Mouse (Mus musculus): ENCODE results near the gene Fbxw8. TPM values are rescaled to one million over a fixed set of nuclear protein-coding genes. Genes with fewer than 3 reads are reported as not detected.

The Fbxw8 gene
- polyA plus RNA-seq, 1 experiment from 2014 or later, result 26.3 TPM

DNA sequence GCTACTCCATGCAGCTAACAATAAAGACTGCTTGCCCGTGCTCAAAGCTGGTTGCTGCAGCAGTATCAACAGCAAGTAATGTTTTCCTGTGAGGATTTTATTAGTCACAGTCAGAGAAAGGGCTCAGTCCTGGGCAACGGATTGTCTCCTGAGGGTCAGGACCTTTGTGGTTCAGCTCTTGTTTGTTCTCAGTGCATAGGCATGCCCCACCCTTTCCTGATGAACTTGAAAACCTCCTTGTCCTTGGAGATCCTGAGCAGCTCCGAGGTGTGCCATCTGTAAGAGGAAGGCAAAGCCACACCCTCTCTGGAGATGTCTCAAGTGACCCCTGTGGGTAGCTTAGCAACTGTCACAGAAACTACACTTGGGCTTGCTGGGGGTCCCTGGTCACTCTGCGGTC, 5.4 kb upstream of the Fbxw8 start:
- no peak overlapping the region for H3K4me2 ChIP-seq (replicated peaks; ENCODE audit: low read depth, low read length)
- no peak overlapping the region for H3K9ac ChIP-seq (replicated peaks; ENCODE audit: low read length)
- peaks cover 26% of the 10 kb centered on the region for H3K27me3 ChIP-seq (ENCODE audit: insufficient read depth, low read length)
- 34% methylated on average over 4 of the region's 4 CpGs for WGBS
- H3K4me1 ChIP-seq (ENCODE audit: insufficient read depth, low read length), result 0 out of 2 replicates have a peak, but pooled peaks cover under 1% of the 10 kb centered on the region
- no peak overlapping the region for H3K27ac ChIP-seq (ENCODE audit: low read length)
- H3K36me3 ChIP-seq (ENCODE audit: insufficient read depth, low read length), result no peaks in the 10 kb centered on the region
- ATAC-seq (ENCODE audit: low FRiP score, low TSS enrichment), result no peak
- no peak overlapping the region for H3K4me3 ChIP-seq (ENCODE audit: low read length)
- no peaks in the 10 kb centered on the region for H3K9me3 ChIP-seq (ENCODE audit: low read length)

DNA sequence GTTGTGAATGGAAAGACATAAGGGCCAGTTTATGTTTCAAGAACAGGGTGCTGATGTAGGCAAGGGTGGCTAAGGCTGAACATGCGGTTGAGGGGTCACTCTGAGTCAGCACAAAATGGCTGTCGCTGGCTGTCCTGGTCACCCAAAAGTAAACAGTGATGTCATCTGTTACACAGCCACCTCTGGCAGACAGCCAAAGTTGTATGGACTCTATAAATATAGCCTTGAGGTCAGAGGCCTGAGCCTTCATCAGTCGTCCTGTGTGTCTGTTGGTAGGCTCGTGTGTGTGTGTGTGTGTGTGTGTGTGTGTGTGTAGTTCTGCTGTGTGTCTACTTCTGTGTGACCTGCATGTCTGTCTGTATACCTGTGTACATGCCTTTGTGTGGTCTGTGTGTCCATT, 1.7 kb upstream of the Fbxw8 start:
- Histone ChIP-seq H3K4me1 (ENCODE audit: insufficient read depth, low read length) (peaks cover 17% of the 10 kb centered on the region), H3K9me3 (ENCODE audit: low read length) (no peaks in the 10 kb centered on the region), H3K4me3 (ENCODE audit: low read length) (no peak overlapping the region), H3K36me3 (ENCODE audit: insufficient read depth, low read length) (no peaks in the 10 kb centered on the region), H3K4me2 (replicated peaks; ENCODE audit: low read depth, low read length) (no peak overlapping the region), H3K9ac (replicated peaks; ENCODE audit: low read length) (no peak overlapping the region), H3K27me3 (ENCODE audit: insufficient read depth, low read length) (peaks cover 6% of the 10 kb centered on the region), H3K27ac (ENCODE audit: low read length) (no peak overlapping the region)
- WGBS, result 31% methylated on average over 4 of the region's 4 CpGs
- no peak for ATAC-seq (ENCODE audit: low FRiP score, low TSS enrichment)

DNA sequence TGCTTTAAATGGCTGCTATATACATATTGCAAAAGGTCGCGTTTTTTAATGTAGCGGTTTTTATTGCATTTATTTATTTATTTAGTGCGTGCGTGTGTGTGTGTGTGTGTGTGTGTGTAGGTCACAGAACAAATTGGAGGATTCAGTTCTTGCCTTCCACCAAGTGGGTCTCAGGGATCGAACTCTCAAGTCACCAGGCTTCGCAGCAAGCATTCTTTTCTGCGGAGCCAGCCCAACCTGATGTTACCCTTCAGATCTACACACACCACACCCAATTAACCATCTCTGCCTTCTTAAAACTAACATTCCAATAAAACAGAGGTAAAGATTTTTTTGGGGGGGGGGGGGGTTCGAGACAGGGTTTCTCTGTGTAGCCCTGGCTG, 292 bp upstream of the Fbxw8 start:
- no peak for ATAC-seq (ENCODE audit: low FRiP score, low TSS enrichment)
- 18% methylated on average over 9 of the region's 9 CpGs for WGBS
- Histone ChIP-seq H3K27ac (ENCODE audit: low read length) (no peak overlapping the region), H3K4me1 (ENCODE audit: insufficient read depth, low read length) (peaks cover 17% of the 10 kb centered on the region), H3K9me3 (ENCODE audit: low read length) (no peaks in the 10 kb centered on the region), H3K27me3 (ENCODE audit: insufficient read depth, low read length) (no peaks in the 10 kb centered on the region), H3K4me3 (ENCODE audit: low read length) (peak overlapping the region; percentile 96), H3K4me2 (replicated peaks; ENCODE audit: low read depth, low read length) (peak overlapping the region; percentile 68), H3K9ac (replicated peaks; ENCODE audit: low read length) (peak overlapping the region; percentile 51), H3K36me3 (ENCODE audit: insufficient read depth, low read length) (peaks cover 7% of the 10 kb centered on the region; the same call in 1 of the 2 replicates)

DNA sequence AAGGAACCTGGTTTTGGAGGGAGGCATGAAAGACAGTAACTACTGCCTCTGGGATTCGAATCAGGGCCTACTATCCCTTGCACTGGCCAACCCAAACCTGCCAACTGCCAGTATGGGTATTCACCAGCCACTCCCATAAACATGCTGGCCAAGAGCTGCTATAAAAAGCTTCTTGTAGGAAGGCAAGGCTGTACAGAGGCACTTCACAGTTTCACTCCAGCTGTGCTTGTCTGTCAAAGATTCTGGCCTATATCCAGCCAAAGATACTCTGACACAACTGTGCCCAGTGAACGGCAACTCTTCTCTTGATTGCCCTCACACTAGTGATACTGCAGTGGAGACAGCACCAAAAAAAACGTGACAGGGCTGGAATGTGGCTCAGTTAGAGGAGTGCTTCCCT, 5.6 kb downstream of the Fbxw8 start:
- Histone ChIP-seq H3K4me3 (ENCODE audit: low read length) (no peak overlapping the region), H3K9me3 (ENCODE audit: low read length) (no peaks in the 10 kb centered on the region), H3K27me3 (ENCODE audit: insufficient read depth, low read length) (no peaks in the 10 kb centered on the region), H3K9ac (replicated peaks; ENCODE audit: low read length) (no peak overlapping the region), H3K27ac (ENCODE audit: low read length) (no peak overlapping the region), H3K36me3 (ENCODE audit: insufficient read depth, low read length) (peaks cover 7% of the 10 kb centered on the region; the same call in 1 of the 2 replicates), H3K4me1 (ENCODE audit: insufficient read depth, low read length) (peaks cover 16% of the 10 kb centered on the region), H3K4me2 (replicated peaks; ENCODE audit: low read depth, low read length) (no peak overlapping the region)
- 76% methylated on average over 3 of the region's 3 CpGs for WGBS
- no peak for ATAC-seq (ENCODE audit: low FRiP score, low TSS enrichment)

DNA sequence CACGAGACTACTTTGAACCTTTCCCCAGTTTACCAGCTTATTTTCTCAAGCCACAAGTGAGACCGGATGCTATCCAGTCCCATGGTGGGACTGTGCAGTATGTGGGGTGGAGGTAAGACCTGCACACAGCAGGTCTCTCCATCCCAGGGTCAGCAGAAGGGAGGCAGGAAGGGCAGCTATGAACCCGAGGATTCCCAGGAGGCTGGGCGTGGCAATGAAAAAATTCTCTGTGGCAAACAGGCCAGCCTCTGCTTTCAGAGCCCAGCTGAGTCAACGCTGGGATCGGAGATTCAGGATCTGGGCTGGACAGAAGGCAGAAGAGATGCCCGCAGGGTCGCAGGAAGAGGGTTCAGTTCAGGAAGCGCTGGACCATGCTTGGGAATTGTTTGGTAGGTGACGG, 8.0 kb downstream of the Fbxw8 start:
- Histone ChIP-seq H3K4me2 (replicated peaks; ENCODE audit: low read depth, low read length) (no peak overlapping the region), H3K36me3 (ENCODE audit: insufficient read depth, low read length) (peaks cover 12% of the 10 kb centered on the region), H3K9ac (replicated peaks; ENCODE audit: low read length) (no peak overlapping the region), H3K27ac (ENCODE audit: low read length) (no peak overlapping the region), H3K27me3 (ENCODE audit: insufficient read depth, low read length) (no peaks in the 10 kb centered on the region), H3K4me3 (ENCODE audit: low read length) (no peak overlapping the region), H3K9me3 (ENCODE audit: low read length) (no peaks in the 10 kb centered on the region), H3K4me1 (ENCODE audit: insufficient read depth, low read length) (peaks cover 17% of the 10 kb centered on the region)
- no peak for ATAC-seq (ENCODE audit: low FRiP score, low TSS enrichment)
- 70% methylated on average over 10 of the region's 10 CpGs for WGBS

DNA sequence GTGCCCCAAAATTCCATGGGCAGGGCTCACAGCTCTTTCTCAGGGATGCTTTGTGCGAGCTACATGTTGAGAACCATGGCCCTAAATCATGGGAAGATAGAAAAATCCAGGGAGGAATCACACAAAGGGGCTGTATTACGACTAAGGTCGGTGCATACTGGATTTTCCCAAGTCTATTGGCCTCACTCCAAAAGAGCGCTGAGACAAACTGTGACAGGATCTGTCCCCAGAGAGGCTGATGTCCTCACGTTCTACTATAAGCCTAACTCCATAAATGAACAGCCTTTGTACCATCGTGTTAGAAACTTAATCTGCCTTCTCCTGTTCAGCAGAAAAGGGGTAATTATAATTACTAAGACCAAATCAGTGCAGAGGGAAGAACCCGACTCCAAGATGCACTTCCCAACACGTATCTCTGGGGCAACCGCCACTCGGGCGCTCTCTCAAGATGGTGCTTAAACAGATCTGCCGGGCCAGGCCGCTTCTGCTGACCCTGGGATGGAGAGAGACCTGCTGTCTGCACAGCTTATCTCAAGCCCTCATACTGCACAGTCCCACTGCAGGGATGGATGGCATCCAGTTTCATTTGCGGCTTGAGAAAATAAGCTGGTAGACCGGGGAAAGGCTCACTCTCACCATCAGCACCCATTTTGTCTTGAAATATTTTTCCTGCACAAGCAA, 9.1 kb downstream of the Fbxw8 start:
- H3K27ac ChIP-seq (ENCODE audit: low read length), result no peak overlapping the region
- H3K4me1 ChIP-seq (ENCODE audit: insufficient read depth, low read length), result peaks cover 17% of the 10 kb centered on the region
- H3K9me3 ChIP-seq (ENCODE audit: low read length), result no peaks in the 10 kb centered on the region
- H3K4me3 ChIP-seq (ENCODE audit: low read length), result no peak overlapping the region
- WGBS, result 55% methylated on average over 15 of the region's 15 CpGs
- H3K36me3 ChIP-seq (ENCODE audit: insufficient read depth, low read length), result peaks cover 19% of the 10 kb centered on the region
- no peak overlapping the region for H3K9ac ChIP-seq (replicated peaks; ENCODE audit: low read length)
- H3K27me3 ChIP-seq (ENCODE audit: insufficient read depth, low read length), result no peaks in the 10 kb centered on the region
- ATAC-seq (ENCODE audit: low FRiP score, low TSS enrichment), result no peak
- no peak overlapping the region for H3K4me2 ChIP-seq (replicated peaks; ENCODE audit: low read depth, low read length)

DNA sequence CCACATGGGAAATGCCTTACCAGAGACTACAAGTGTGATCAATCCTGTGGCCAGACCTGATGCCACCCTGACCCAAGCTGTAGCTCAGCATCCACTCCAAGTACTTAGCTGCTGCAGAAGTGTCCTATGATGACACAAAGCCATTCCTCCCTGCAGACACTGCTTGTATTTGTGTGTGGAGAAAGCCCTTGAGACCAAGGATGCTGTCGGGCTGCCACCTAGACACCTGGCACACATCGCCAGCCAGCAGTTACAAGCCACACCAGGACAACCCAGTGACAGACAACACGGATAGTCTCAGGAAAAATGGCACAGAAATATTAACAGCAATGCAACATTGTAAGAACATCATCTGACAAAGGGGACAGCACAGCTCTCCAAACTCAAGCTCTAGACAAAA, 9.8 kb downstream of the Fbxw8 start:
- WGBS, result 92% methylated on average over 3 of the region's 3 CpGs
- Histone ChIP-seq H3K36me3 (ENCODE audit: insufficient read depth, low read length) (peaks cover 23% of the 10 kb centered on the region), H3K9me3 (ENCODE audit: low read length) (no peaks in the 10 kb centered on the region), H3K4me3 (ENCODE audit: low read length) (no peak overlapping the region), H3K4me1 (ENCODE audit: insufficient read depth, low read length) (peaks cover 17% of the 10 kb centered on the region), H3K27ac (ENCODE audit: low read length) (no peak overlapping the region), H3K27me3 (ENCODE audit: insufficient read depth, low read length) (no peaks in the 10 kb centered on the region), H3K4me2 (replicated peaks; ENCODE audit: low read depth, low read length) (no peak overlapping the region), H3K9ac (replicated peaks; ENCODE audit: low read length) (no peak overlapping the region)
- no peak for ATAC-seq (ENCODE audit: low FRiP score, low TSS enrichment)

DNA sequence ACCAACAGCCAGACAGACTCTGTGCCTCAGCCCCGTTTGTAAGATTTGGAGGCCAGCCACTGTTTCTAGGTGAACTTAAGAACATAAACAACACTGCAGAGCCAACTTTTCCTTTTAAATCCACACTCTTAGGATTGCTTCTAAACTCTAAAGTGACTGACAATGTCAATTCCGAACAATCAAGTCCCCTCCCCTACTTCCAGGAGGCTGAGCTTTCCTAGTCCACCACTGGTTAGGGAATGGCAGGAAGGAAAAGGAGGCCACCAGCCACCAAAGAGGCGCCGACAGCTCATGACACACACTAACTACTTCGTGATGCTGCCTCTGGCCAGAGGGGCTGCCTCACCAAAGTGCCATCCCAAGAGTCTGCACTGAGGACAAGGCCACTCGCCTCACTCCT, 10.5 kb downstream of the Fbxw8 start:
- WGBS, result 75% methylated on average over 6 of the region's 6 CpGs

DNA sequence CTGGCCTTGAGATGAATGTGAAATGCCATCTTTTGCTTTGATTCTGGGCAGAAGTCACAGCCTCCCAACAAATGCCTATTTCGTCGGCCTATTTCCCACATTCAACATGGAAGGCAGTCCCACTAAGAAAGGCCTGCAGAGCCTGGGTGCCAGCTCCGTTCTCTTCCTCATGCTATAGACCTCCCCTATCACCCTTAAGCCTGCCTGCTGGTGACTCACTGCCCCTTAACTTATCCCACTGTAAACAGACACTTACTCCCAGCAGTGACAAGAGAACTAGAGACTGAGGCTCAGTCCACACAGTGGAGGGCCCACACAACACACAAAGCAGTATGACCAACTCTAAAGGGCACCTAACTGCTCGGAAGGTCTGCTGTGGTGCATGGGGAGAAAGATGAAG, 10.9 kb downstream of the Fbxw8 start:
- H3K36me3 ChIP-seq (ENCODE audit: insufficient read depth, low read length), result peaks cover 23% of the 10 kb centered on the region
- H3K27me3 ChIP-seq (ENCODE audit: insufficient read depth, low read length), result no peaks in the 10 kb centered on the region
- H3K27ac ChIP-seq (ENCODE audit: low read length), result peak overlapping the region; percentile 29; the same call in 1 of the 2 replicates
- H3K4me1 ChIP-seq (ENCODE audit: insufficient read depth, low read length), result peaks cover 17% of the 10 kb centered on the region
- WGBS, result 77% methylated on average over 4 of the region's 4 CpGs
- ATAC-seq (ENCODE audit: low FRiP score, low TSS enrichment), result no peak
- H3K4me3 ChIP-seq (ENCODE audit: low read length), result no peak overlapping the region
- H3K9ac ChIP-seq (replicated peaks; ENCODE audit: low read length), result no peak overlapping the region
- no peak overlapping the region for H3K4me2 ChIP-seq (replicated peaks; ENCODE audit: low read depth, low read length)
- no peaks in the 10 kb centered on the region for H3K9me3 ChIP-seq (ENCODE audit: low read length)

More for the DNA sequence above, 10.5 kb downstream of the Fbxw8 start:
- peaks cover 23% of the 10 kb centered on the region for H3K36me3 ChIP-seq (ENCODE audit: insufficient read depth, low read length)
- no peak overlapping the region for H3K4me2 ChIP-seq (replicated peaks; ENCODE audit: low read depth, low read length)
- H3K9me3 ChIP-seq (ENCODE audit: low read length), result no peaks in the 10 kb centered on the region
- no peak overlapping the region for H3K4me3 ChIP-seq (ENCODE audit: low read length)
- no peak overlapping the region for H3K9ac ChIP-seq (replicated peaks; ENCODE audit: low read length)
- no peak overlapping the region for H3K27ac ChIP-seq (ENCODE audit: low read length)
- no peaks in the 10 kb centered on the region for H3K27me3 ChIP-seq (ENCODE audit: insufficient read depth, low read length)
- peaks cover 17% of the 10 kb centered on the region for H3K4me1 ChIP-seq (ENCODE audit: insufficient read depth, low read length)
- no peak for ATAC-seq (ENCODE audit: low FRiP score, low TSS enrichment)

DNA sequence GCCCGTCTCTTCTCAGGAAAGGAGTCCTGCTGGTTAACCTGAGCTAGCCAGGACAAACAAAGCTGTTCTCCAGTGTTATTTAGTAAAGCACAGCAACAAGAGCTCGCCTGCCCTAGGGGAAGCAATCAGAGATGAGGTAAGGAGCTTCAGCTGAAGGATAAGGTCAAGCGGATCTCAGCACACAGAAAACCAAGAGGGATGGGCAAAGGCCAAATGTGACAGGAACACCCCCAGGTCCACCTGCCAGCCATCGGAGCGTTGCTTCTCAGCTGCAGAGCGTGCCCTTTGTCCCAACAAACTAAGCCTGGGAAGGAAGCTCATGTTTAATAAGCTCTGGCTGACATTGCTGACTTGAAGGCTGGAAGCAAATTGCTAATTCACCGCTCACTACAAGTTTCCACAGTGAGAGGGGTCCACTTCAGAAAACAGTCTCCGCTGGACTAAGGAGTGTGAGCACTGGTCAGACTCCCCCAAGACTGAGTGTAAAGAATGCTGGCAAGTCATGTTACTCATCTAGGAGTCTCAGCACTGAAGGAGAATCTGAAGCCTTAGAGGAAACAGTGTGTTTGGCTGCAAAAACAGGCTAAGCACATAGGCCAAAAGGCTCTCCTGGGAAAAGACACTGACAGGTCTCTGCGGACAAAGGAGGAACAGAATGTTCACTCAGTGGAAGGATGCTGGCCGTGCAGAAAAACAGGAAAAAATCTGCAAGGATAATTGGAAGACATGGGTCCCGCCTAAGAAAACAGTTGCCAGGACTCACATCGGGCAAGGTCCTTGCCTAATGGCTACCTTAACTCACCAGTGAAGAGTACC, 11.8 kb downstream of the Fbxw8 start:
- H3K36me3 ChIP-seq (ENCODE audit: insufficient read depth, low read length), result peaks cover 30% of the 10 kb centered on the region
- no peak overlapping the region for H3K9ac ChIP-seq (replicated peaks; ENCODE audit: low read length)
- WGBS, result 53% methylated on average over 12 of the region's 12 CpGs
- H3K4me3 ChIP-seq (ENCODE audit: low read length), result no peak overlapping the region
- no peaks in the 10 kb centered on the region for H3K9me3 ChIP-seq (ENCODE audit: low read length)
- H3K4me1 ChIP-seq (ENCODE audit: insufficient read depth, low read length), result peaks cover 17% of the 10 kb centered on the region
- H3K27me3 ChIP-seq (ENCODE audit: insufficient read depth, low read length), result no peaks in the 10 kb centered on the region
- H3K27ac ChIP-seq (ENCODE audit: low read length), result peak overlapping the region; percentile 55
- no peak overlapping the region for H3K4me2 ChIP-seq (replicated peaks; ENCODE audit: low read depth, low read length)
- no peak; the same call in 1 of the 2 replicates for ATAC-seq (ENCODE audit: low FRiP score, low TSS enrichment)

All from kidney, embryonic 16.5 days (tissue).